Mouse (Mus musculus) ES-E14 (cell line): ENCODE measurements around the gene Cnep1r1.

Experiments used
- CHD2 ChIP-seq: IDR thresholded peaks from 2 replicates; pipeline ENCODE4 v1.6.1; 2014; ENCODE audit warnings: mild to moderate bottlenecking, low read depth, low read length, inconsistent platforms
- HCFC1 ChIP-seq: IDR thresholded peaks from 2 replicates; pipeline ENCODE4 v1.6.1; 2012; ENCODE audit warnings: low read length, inconsistent platforms, borderline replicate concordance; ENCODE audit not compliant: insufficient read depth
- ZC3H11A ChIP-seq: IDR thresholded peaks from 2 replicates; pipeline ENCODE4 v1.6.1; 2012; ENCODE audit warnings: low read depth, mild to moderate bottlenecking, inconsistent platforms, low read length, borderline replicate concordance

DNA sequence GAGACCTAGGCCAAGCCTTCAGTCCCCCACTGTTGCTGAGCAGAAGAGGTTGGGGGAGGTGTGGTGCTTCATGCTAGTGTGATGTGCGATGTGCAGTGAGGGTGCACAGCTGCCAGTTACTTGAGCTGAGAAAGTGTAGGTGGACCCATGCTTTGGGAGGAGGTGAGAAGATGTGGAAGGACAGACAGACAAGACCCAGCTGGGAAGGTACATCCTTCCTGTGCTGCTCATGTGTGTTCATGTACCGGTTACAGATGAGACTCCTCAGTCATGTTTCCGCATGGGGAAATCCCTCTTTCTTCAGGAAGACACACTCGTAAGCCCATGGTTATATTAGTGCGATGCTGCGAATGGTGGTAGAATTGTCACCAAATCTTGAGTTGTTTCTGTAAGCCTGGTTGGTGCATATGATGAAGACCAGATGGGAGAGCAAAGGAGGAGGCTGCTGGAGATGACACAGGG lies 32.4 kb downstream of the Cnep1r1 start:
- TF ChIP-seq HCFC1 (no peak), CHD2 (no peak), ZC3H11A (no peak)
